Mouse (Mus musculus): Measurements from ENCODE around the gene Otop3. TPM values are rescaled to one million over a fixed set of nuclear protein-coding genes. Genes with fewer than 3 reads are reported as not detected.
A peak's percentile ranks its signal among the peaks of the same experiment; 100 is the strongest.
"Not testable (repeated sequence)": the region's sequence is repeated elsewhere in the genome, so short reads cannot be mapped to it uniquely, and the experiment has no call there.

The Otop3 gene
- total RNA-seq, 2 experiments from 2014 or later = not detected

GRCm38 (mm10) chr11:115366039-115366705 is 31.6 kb downstream of the Otop3 start:
- DNase-seq (ENCODE audit: low spot score in 2 of 2) = no peak

GRCm38 (mm10) chr11:115366706-115367394 is 32.3 kb downstream of the Otop3 start:
- peak in 1 of 2 experiments; percentile 30 for DNase-seq (ENCODE audit: low spot score in 2 of 2)

- peak; percentile 89 for DNase-seq (ENCODE audit: low spot score in 2 of 2)
Observed at GRCm38 (mm10) chr11:115367395-115367944, 32.9 kb downstream of the Otop3 start, which contains the start of gene Hid1. TSS of gene Hid1 (minus strand) at chr11:115367756.

- DNase-seq (ENCODE audit: low spot score in 2 of 2) = no peak
Observed at GRCm38 (mm10) chr11:115370368-115370767, 35.8 kb downstream of the Otop3 start.

- no peak for DNase-seq (ENCODE audit: low spot score in 2 of 2)
Observed at GRCm38 (mm10) chr11:115371354-115371753, 36.8 kb downstream of the Otop3 start.

- no peak for DNase-seq (ENCODE audit: low spot score in 2 of 2)
Observed at GRCm38 (mm10) chr11:115372015-115372414, 37.5 kb downstream of the Otop3 start.

GRCm38 (mm10) chr11:115372737-115373136 is 38.2 kb downstream of the Otop3 start:
- no peak for DNase-seq (ENCODE audit: low spot score in 2 of 2)

- peak; percentile 63 to 68 for DNase-seq (ENCODE audit: low spot score in 2 of 2)
Observed at GRCm38 (mm10) chr11:115373805-115374694, 39.5 kb downstream of the Otop3 start.

- DNase-seq (ENCODE audit: low spot score in 2 of 2) = peak in 1 of 2 experiments; percentile 62
Observed at GRCm38 (mm10) chr11:115374695-115375425, 40.3 kb downstream of the Otop3 start.

- no peak for DNase-seq (ENCODE audit: low spot score in 2 of 2)
Observed at GRCm38 (mm10) chr11:115376722-115377121, 42.2 kb downstream of the Otop3 start.

- DNase-seq (ENCODE audit: low spot score in 2 of 2) = no peak
Observed at GRCm38 (mm10) chr11:115377254-115377653, 42.7 kb downstream of the Otop3 start.

GRCm38 (mm10) chr11:115377854-115378253 is 43.3 kb downstream of the Otop3 start:
- no peak for DNase-seq (ENCODE audit: low spot score in 2 of 2)

- no peak for DNase-seq (ENCODE audit: low spot score in 2 of 2)
Observed at GRCm38 (mm10) chr11:115381276-115381675, 46.7 kb downstream of the Otop3 start.

GRCm38 (mm10) chr11:115381743-115382539 is 47.4 kb downstream of the Otop3 start, which contains the start of gene Cdr2l:
TSS of gene Cdr2l (plus strand) at chr11:115381916.
- peak; percentile 90 to 96 for DNase-seq (ENCODE audit: low spot score in 2 of 2)

GRCm38 (mm10) chr11:115382891-115383290 is 48.4 kb downstream of the Otop3 start:
- peak; percentile 50 to 58 for DNase-seq (ENCODE audit: low spot score in 2 of 2)

- peak; percentile 33 to 44 for DNase-seq (ENCODE audit: low spot score in 2 of 2)
Observed at GRCm38 (mm10) chr11:115383701-115384474, 49.4 kb downstream of the Otop3 start.

GRCm38 (mm10) chr11:115384587-115384986 is 50.1 kb downstream of the Otop3 start:
- peak; percentile 45 to 56 for DNase-seq (ENCODE audit: low spot score in 2 of 2)

GRCm38 (mm10) chr11:115386859-115387258 is 52.3 kb downstream of the Otop3 start:
- not testable (repeated sequence) for DNase-seq (ENCODE audit: low spot score in 2 of 2)

GRCm38 (mm10) chr11:115391358-115391757 is 56.8 kb downstream of the Otop3 start:
- no peak for DNase-seq (ENCODE audit: low spot score in 2 of 2)

All from adrenal gland, adult 18-20 months (tissue).